Mouse (Mus musculus): ENCODE measurements around the gene Mdm2. TPM values are rescaled to one million over a fixed set of nuclear protein-coding genes. Genes with fewer than 3 reads are reported as not detected.

Mdm2 gene
- total and polyA plus RNA-seq, 3 experiments: 35.3 to 601 (median 42.2) TPM

- H3K4me3 ChIP-seq (ENCODE audit: control insufficient read depth in 1 of 2, insufficient read depth in 1 of 2, low read depth in 2 of 2, low read length in 2 of 2): no peak overlapping the region
- H3K36me3 ChIP-seq (ENCODE audit: control insufficient read depth in 1 of 2, insufficient read depth in 2 of 2, low read length in 2 of 2): no peaks in the 10 kb centered on the region
- H3K27me3 ChIP-seq (ENCODE audit: control insufficient read depth in 1 of 2, insufficient read depth in 2 of 2, low read length in 2 of 2): peaks cover 0 to 2% of the 10 kb centered on the region in 2 experiments; a peak in 2 of 4 replicates
- no peaks in the 10 kb centered on the region for H3K9me3 ChIP-seq (replicated peaks; ENCODE audit: insufficient read depth, low read length)
- TF ChIP-seq KAT2A (conservative IDR thresholded peaks at IDR 0.05; ENCODE audit: low read depth, low read length) (no peak), USF1 (IDR thresholded peaks at IDR 0.05; ENCODE audit: low read depth, low read length) (no peak), SMC3 (IDR thresholded peaks at IDR 0.05; ENCODE audit: low read depth, low read length) (no peak), MAX (IDR thresholded peaks at IDR 0.05; ENCODE audit: low read length) (no peak), UBTF (IDR thresholded peaks at IDR 0.05; ENCODE audit: borderline replicate concordance, insufficient read depth, low read depth, low read length) (no peak), ZNF384 (IDR thresholded peaks at IDR 0.05; ENCODE audit: low read depth, low read length) (no peak), EP300 (IDR thresholded peaks at IDR 0.05; ENCODE audit: low read depth in 1 of 2, low read length in 2 of 2) (no peak), CTCF (IDR thresholded peaks at IDR 0.05 in 2 of 3, conservative IDR thresholded peaks at IDR 0.05 in 1 of 3; ENCODE audit: control insufficient read depth in 1 of 3, insufficient read depth in 1 of 3, low read depth in 2 of 3, low read length in 3 of 3, poor library complexity in 1 of 3, severe bottlenecking in 1 of 3) (no peak), ZMIZ1 (IDR thresholded peaks at IDR 0.05; ENCODE audit: low read depth, low read length) (no peak)
- H3K79me2 ChIP-seq (ENCODE audit: control insufficient read depth, insufficient read depth, low read length, poor library complexity): no peaks in the 10 kb centered on the region
- H3K4me1 ChIP-seq (ENCODE audit: control insufficient read depth in 1 of 2, insufficient read depth in 2 of 2, low read length in 2 of 2): no peaks in the 10 kb centered on the region
- H3K9ac ChIP-seq (ENCODE audit: control insufficient read depth, low read depth, low read length, poor library complexity, severe bottlenecking): no peak overlapping the region
- H3K27ac ChIP-seq (ENCODE audit: control insufficient read depth, low read depth, low read length): no peak overlapping the region
- no peak for DNase-seq (ENCODE audit: low read depth, low spot score)
Measured at GRCm38 (mm10) chr10:117662316-117663055, 48.1 kb downstream of the Mdm2 start.

GRCm38 (mm10) chr10:117659819-117660218, 50.7 kb downstream of the Mdm2 start:
- Histone ChIP-seq H3K27me3 (ENCODE audit: control insufficient read depth in 1 of 2, insufficient read depth in 2 of 2, low read length in 2 of 2) (peaks cover 0 to 2% of the 10 kb centered on the region in 2 experiments; a peak in 2 of 4 replicates), H3K9ac (ENCODE audit: control insufficient read depth, low read depth, low read length, poor library complexity, severe bottlenecking) (no peak overlapping the region), H3K36me3 (ENCODE audit: control insufficient read depth in 1 of 2, insufficient read depth in 2 of 2, low read length in 2 of 2) (no peaks in the 10 kb centered on the region), H3K4me1 (ENCODE audit: control insufficient read depth in 1 of 2, insufficient read depth in 2 of 2, low read length in 2 of 2) (no peaks in the 10 kb centered on the region), H3K9me3 (replicated peaks; ENCODE audit: insufficient read depth, low read length) (no peaks in the 10 kb centered on the region), H3K79me2 (ENCODE audit: control insufficient read depth, insufficient read depth, low read length, poor library complexity) (no peaks in the 10 kb centered on the region), H3K4me3 (ENCODE audit: control insufficient read depth in 1 of 2, insufficient read depth in 1 of 2, low read depth in 2 of 2, low read length in 2 of 2) (no peak overlapping the region), H3K27ac (ENCODE audit: control insufficient read depth, low read depth, low read length) (no peak overlapping the region)
- TF ChIP-seq GABPA (IDR thresholded peaks at IDR 0.05; ENCODE audit: low read depth, low read length) (no peak), USF1 (IDR thresholded peaks at IDR 0.05; ENCODE audit: low read depth, low read length) (no peak), MYB (IDR thresholded peaks at IDR 0.05; ENCODE audit: low read depth, low read length) (no peak), ZMIZ1 (IDR thresholded peaks at IDR 0.05; ENCODE audit: low read depth, low read length) (no peak), POLR2AphosphoS2 (IDR thresholded peaks at IDR 0.05; ENCODE audit: low read length) (no peak), KAT2A (conservative IDR thresholded peaks at IDR 0.05; ENCODE audit: low read depth, low read length) (no peak), SMC3 (IDR thresholded peaks at IDR 0.05; ENCODE audit: low read depth, low read length) (no peak), GATA1 (IDR thresholded peaks at IDR 0.05; ENCODE audit: low read depth, low read length) (no peak), ZKSCAN1 (IDR thresholded peaks at IDR 0.05; ENCODE audit: low read depth, low read length) (no peak), MEF2A (IDR thresholded peaks at IDR 0.05; ENCODE audit: extremely low read depth, insufficient replicate concordance, low read depth, low read length, poor library complexity, severe bottlenecking) (no peak), ELF1 (IDR thresholded peaks at IDR 0.05; ENCODE audit: low read depth, low read length) (no peak), MAZ (IDR thresholded peaks at IDR 0.05; ENCODE audit: low read depth, low read length) (no peak), UBTF (IDR thresholded peaks at IDR 0.05; ENCODE audit: borderline replicate concordance, insufficient read depth, low read depth, low read length) (no peak), RAD21 (IDR thresholded peaks at IDR 0.05; ENCODE audit: low read depth, low read length) (no peak), CTCF (IDR thresholded peaks at IDR 0.05 in 2 of 3, conservative IDR thresholded peaks at IDR 0.05 in 1 of 3; ENCODE audit: control insufficient read depth in 1 of 3, insufficient read depth in 1 of 3, low read depth in 2 of 3, low read length in 3 of 3, poor library complexity in 1 of 3, severe bottlenecking in 1 of 3) (no peak), EP300 (IDR thresholded peaks at IDR 0.05; ENCODE audit: low read depth in 1 of 2, low read length in 2 of 2) (no peak), CHD1 (IDR thresholded peaks at IDR 0.05; ENCODE audit: low read depth, low read length) (no peak)
- no peak for DNase-seq (ENCODE audit: low read depth, low spot score)
